Mouse (Mus musculus) ZHBTc4 (cell line): ENCODE measurements around the gene Gm20388.

ENCODE experiments used
- DNase-seq: peaks from one replicate; pipeline ENCODE4 v3.0.0-alpha.2; 2011; ENCODE audit warnings: low read depth, low spot score

Gm20388 gene

DNA sequence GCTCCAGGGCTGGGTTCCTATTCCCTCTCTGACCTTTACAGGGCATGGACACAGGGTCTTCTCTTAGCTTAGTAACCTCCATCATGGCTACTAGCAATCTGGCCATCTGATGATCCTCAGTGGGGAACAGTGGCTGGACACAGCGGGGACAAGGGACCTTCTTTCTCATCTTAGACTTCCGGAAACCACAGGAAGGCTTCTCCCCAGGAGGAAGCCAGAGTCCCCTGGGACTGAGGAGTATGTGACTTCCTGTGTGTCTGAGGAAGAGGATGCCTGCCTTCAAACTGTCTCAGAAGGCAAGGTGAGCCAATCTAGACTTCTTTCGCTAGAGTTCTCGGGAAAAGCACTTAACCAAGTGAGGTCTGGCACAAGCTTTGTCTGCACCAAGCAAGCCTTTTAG, 789.4 kb downstream of the Gm20388 start:
- no peak for DNase-seq

DNA sequence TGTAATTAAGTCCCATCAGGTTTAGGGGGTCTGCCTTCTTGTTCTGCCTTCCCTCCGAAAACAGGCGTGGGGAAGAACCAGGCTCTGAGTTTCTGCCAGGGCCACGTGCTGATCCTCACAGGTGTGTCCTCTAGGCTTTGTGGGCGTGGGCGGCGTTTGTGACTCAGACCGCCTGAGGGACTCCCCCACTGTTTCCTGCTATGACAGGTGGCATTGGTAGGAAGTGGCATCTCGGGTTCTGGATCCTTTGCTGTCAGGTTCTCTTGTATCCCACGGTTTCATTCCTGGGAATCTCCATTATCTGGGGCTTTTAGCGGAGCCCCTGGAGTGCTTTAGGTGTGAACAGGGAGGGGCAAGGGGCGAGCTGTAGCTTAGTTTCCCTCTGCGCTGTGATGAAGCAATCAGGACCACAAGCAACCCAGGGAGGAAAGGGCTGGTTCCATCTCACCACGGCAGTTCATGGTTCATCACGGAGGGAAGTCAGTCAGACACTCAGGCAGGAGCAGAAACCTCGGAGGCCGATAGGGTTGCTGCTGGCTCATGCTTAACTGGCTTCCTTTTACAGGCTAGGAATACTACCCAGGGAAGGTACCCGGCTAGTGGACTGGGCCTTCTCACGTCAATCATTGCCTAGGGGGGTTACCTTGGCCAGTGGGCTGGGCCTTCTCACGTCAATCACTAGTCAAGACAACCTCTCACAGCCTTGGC, 791.3 kb downstream of the Gm20388 start:
- no peak for DNase-seq

DNA sequence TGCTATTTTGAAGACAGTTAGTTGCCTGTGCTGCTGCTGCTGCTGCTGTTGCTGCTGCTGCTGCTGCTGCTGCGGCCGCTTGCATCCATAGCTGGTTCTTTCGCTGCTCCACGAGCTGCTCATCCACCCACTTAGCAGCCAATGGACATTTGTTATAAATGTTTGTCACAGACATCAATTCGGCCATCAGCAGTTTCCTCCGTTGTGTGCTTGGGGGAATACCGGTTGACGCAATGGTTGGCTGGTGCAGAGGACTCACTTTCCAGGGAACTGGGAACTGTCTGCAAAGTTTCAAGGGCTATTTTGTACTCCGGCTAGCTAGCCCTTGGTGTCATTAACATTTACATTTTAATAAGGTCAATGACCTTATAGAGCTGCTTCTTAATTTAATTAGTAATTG, 793.6 kb downstream of the Gm20388 start:
- DNase-seq, result no peak

DNA sequence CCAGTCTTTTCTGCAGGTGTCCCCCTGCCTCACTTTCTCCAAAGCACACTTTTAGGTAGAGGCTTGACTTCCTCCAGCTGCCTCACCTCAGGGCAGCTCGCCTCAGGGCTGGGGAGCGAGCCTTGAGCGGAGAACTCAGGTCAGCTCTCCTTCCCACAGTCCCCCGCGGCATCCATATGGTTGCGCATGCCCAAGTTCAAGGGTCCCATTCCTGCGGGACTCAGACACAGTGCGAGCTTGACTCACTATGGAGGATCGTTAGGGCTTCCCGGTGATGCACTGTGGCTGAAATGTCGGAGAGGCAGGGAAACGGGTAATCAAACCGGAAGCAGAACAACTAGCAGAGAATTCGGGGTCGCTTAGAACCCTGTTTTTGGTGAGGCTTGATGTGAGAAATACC, 794.5 kb downstream of the Gm20388 start:
- DNase-seq, result peak; percentile 44

DNA sequence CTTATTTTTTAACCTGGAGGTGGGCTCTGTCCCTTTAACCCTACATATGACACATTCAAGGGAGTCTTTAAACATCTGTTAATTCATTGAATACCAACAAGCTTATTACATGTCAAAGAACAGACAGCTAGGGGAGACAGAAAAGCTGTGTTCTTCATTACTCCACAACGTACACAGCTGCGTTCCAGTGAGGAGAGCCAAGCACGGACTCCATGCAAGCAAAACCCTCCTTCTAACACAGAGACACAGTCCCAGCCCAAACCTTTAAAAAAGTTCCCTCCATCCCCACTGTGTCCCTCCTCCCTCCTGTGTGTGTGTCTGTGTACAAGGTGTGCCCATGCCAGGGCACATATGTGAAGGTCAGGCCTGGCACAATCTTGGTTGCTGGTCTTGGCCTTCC, 795.6 kb downstream of the Gm20388 start:
- DNase-seq, result no peak

DNA sequence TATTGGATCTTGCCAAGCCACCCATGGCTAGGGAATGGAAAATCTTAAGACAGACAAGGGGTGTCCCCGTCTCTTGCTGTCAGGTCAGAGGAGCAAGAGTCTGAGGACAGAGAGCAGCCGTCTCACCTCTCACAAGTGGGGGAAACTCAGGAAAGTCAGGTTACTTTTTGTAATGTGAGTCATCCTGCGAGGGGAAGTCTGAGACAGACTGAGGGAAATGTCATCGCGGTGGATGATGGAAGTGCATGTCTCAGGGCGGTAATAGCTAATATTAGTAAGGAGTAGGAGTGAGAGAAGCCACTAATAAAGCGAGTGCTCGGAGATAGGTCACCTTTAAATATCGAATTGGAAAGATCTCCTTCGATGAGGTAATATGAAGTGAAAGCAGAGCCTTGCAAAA, 798.5 kb downstream of the Gm20388 start:
- DNase-seq, result no peak

DNA sequence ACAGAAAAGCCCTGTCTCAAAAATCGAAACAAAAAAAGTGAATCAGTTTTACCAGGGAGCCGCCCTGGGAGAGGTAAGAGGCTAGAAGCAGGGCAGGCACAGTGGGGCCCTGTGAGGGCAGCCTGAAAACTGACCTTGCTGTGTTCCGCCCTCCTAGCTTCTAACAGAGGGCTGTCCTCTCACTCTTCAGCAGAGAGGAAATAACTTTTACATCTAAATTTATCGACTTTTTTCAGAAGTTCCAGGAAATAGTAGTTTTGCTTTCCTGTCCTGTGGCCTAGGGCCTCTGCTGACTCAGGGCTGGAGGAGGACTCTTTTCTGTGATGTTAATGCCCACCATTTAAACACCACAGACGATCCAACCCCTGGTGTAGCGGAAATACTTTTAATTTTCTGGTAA, 804.6 kb downstream of the Gm20388 start:
- DNase-seq, result no peak

DNA sequence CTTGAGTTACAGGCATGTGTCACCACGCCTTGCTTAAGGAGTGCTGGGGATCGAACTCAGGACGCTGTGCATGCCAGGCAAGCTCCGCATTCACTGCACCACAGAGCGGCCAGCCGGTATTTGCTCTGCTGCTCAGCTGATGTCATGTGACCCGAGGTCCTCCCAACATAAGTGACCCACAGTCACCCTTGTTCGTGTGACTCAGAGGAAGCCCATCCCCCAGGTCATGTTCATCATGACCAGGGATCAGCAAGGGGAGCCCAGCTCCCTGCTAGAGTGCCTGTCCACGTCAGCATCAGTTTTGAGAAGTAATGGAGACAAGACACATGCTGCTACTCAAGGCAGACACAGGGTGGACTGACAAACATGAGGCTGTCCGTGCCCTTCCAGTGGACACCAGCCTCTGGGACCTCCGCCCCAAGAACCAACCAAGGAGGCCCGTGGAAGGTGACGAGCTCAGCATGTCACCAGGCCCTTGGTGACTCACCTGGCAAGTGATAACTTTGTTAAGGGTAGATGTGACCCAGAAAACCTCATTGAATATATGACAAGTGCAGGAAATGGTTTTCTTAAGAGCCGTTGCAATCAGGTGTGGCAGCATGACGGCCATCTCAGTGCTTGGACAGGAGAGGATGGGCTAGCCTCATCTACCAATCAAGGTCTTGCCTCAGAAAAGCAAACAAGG, 805.5 kb downstream of the Gm20388 start:
- no peak for DNase-seq

DNA sequence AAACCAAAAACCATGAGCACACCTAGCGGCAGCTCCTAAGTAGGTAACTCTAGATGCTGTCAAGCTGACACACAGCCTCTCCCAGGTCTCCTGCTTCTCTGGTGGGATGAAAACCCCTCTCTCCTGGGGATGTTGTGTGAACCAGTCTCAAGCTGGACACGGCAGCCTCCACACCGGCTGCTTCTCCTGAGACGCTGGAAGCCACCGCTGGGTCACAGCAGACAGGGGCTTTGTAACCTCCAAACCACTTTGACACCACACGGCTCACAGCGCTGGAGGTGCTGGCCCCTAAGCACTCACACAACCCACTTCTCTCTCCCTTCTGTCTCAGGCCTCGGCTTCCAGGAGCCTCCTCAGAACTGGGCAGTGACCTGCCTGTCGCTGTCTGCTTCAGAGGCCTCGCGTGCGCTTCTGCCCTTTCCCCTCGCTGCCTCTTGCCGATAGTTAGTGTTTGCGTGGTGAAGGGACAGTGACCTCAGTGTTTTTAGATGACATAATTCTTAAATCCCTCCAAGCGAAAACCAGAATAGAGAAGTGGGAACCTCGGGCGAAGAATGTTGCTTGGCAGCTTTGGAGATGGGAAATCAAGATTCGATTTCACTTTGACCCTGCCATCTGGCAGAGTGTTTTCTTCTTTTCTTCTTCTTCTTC, 809.1 kb downstream of the Gm20388 start:
- DNase-seq, result no peak

DNA sequence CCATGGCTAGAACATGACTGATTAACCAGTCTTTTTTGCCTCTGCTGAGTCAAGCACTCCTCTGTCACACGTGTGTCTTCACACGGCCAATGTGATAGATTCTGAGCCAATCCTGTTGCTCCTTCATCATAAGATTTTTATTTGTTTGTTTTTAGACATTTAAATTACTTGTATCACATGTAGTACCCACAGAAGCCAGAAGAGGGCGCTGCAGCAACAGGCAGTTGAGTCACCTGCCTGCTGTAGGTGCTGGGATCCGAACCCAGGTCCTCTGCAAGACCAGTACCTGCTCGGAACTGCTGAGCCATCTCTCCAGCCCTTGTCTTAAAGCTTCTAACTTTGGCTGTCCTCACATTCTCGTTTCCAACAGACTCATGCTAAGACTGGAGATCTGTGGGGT, 812.4 kb downstream of the Gm20388 start:
- DNase-seq, result peak; percentile 64

DNA sequence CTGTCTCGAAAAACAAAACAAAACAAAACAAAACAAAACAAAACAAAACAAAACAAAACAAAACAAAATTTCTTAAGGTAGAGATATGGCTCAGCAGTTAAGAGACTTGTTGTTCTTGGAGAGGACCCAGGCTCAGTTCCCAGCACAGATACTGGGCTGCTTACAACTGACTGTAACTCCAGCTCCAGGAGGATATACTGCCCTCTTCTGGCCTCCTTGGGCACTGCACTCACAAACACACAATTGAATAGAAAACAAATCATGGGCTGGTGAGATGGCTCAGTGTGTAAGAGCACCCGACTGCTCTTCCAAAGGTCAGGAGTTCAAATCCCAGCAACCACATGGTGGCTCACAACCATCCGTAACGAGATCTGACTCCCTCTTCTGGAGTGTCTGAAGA, 813.5 kb downstream of the Gm20388 start:
- DNase-seq, result peak; percentile 78

DNA sequence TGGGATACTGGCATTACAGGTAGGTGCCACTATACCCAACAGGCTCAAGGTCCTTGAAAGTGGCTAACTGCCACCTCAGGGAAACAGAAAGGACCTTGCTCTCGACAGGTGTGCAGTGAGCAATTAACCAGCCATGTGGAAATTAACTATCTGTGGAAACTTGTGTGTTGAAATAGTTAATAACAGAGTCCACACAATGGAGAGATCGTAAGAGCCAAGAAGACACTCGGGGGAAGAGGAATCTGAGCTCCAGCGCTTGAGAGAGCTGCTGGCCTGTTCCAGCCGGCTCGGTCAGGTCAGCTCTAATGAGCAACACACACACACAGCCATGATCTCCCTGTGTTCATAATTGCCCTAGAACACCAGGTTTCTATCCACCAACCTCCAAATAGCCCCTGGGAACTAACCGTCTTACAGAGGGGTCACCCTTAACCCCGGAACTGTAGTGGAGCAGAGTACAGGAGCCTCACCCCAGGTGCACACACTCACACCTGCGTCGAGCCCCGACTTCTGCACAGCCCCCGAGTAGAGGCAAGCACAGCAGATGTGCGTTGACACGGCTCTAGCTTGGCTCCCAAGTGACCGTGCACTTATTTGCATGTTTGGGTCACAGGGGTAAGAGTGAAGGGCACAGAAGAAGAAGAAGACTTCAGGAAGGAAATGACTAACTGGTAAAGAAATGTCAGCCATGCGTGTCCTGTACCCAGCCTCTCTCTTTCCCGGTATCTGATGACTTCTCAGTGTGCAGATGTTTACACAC, 814.4 kb downstream of the Gm20388 start:
- DNase-seq, result no peak

DNA sequence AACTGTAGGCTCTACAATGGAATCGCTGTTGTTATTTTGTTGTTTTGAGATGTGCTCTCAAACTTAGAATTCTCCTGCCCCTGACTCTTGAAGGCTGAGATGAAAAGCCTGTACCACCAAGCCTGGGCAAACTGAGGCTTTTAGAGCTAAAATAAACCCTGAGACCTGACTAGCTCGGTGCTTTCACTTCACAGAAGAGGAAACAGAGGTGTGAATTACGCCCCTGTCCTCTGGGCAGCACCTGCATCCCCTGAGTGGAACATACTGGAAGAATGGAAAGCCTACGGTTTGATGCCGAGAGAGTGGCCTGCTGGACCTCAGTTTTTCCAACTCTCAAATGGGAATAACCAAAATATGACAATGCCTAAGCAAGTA, 814.9 kb downstream of the Gm20388 start:
- DNase-seq, result no peak

DNA sequence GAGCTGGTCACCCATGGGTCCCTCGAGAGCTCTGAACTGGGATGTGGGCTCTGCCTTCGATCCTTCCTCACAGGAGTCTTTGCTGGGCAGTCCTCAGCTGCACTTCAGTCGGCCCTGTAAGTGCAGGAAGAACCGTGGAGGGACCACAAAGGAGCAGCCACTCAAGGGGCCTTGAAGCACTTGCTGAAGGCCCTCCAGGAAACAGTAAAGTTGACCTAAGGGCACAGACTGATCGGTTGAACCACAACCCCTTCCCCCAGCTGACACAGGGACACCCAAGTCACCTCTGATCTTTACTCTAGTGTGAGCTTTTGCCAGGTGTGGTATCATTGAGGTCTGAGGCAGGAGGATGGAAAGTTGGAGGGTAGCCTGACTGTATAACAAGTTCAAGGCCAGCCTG, 815.4 kb downstream of the Gm20388 start:
- no peak for DNase-seq

DNA sequence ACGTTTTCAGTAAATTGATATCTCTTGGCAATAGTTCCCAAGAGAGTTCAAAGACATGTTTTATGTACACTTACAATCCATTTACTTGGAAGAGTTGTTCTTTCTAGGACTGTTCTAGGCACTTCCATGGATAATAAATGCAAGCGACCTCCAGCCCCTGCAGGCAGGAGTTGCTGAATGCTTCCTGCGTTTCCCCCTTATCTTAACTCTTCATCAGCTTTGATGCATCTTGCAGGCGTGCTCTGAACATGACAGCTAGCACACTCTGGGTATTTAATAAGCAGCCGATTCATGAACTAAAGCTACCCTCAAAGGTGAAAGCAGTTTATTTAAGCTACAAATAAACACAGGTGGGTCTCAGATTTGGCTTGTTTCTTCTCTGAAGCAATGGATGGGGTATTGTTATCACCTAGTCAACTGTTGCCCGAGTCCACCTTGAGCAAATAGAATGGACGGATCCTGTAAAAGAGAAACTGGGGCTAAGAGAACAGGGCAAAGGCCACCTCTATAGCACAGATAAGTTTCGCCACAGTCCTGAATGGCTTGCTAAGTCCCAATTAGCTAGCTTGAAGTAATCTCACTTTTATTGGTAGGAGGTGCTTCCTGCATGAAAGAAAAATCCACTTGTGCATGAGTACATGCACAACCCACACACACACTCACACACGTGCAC, 818.0 kb downstream of the Gm20388 start:
- no peak for DNase-seq

DNA sequence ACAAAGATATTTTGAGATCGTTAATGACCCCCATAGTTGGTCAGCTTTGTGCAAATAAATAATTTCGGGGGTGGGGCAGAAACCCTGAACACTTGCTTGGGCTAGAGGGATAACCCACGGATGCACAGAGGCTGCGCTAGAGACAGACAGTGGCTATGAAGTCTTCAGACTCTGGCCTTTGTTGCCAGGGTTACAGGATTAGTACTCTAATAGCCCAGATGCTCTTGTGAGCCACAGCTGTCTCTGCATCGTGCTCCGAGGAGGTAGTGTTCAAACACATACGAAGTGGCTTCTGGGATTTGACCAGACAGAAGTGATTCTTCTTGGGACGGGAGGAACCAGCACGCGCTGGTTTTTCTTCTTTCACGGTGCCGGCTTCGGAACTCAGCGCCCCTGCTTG, 820.9 kb downstream of the Gm20388 start:
- DNase-seq, result peak; percentile 56

DNA sequence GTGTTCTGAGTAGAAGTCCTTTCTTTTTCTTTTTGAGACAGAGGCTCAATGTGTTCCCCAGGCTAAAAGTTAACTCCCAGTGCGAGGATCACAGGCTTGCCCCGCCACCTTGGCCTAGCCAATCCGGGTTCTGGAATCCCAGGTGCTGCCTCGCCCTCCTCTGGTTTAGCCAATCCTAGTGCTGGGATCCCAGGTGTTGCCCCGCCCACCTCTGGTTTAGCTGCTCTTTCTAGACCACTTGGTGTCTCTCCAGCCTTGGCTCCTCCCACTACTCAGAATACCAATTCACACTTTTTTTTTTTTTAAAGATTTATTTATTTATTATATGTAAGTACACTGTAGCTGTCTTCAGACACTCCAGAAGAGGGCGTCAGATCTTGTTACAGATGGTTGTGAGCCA, 821.4 kb downstream of the Gm20388 start:
- DNase-seq, result peak; percentile 93

DNA sequence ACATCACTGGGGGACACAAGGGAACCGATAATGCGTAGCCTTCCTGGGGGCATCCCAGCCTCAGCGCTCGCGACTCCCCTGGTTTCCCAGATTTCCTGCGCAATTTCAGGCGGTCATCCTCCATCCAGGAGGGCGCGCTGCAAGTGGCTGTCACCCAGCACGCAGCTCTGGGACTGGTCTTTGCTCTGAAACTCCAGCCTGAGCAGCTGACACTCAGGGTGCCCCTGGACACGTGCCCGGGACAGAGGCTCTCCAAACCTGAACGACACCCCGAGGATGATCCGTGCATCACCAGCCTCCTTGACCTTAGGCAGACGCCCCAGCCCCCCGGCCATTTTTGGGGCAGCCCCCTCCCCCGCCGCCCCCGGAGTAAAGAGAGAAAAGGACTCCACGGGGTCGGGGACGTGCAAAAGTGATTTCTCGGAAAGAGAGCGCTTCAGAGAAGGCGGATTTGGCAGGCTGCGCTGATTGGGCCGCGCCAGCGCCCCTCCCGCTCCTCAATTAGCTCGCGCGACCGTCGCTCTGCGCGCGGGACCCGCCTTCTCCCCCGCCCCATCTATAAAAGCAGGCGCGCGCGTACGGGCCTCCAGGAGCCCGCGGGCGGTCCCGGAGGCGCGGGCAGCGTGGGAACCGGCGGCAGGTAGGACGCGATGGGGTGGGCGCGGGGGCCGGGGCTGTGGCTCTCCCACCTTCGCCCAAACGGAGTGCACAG, 825.3 kb downstream of the Gm20388 start, which contains the start of gene Irf8:
Irf8 (plus strand) TSS at position 589 of the 712 bp plus-strand sequence.
- peak; percentile 92 for DNase-seq

DNA sequence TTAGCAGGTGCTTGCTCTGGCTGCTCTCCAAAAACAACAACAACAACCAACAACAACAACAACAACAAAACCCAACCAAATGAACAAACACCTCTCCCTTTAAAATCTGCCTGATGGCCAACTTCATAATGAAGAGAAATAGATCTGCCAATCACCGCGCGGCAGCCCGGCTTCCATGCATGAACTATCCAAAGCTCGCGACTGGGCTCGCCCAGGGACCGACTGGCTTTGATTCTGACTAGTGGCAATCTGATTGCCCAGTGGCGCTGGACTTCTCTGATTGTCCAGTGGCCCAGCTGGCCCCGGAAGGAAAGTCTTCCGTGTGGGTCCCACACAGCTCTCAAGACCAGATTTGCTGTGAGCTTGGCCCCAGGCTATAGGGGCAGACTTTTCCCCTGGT, 825.8 kb downstream of the Gm20388 start:
- DNase-seq, result no peak

DNA sequence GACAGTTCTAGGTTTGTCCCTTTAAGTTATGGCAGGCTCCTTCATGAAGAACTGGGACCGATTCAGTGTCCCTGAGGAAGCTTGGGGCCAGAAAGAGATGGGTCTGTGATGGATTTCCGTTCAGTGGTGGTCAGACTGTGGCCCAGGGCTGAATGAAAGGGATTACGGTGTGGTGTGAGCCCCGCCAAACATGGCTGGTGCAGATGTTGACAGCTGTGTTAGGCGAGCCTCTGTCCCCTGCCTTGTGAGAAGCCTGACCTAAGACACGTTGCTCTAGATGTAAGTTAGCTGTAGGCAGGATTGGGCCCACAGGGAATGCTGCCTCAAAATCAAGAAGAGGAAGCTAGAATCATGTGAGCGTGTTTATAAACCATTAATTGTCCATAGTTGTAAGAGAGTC, 826.5 kb downstream of the Gm20388 start:
- no peak for DNase-seq

DNA sequence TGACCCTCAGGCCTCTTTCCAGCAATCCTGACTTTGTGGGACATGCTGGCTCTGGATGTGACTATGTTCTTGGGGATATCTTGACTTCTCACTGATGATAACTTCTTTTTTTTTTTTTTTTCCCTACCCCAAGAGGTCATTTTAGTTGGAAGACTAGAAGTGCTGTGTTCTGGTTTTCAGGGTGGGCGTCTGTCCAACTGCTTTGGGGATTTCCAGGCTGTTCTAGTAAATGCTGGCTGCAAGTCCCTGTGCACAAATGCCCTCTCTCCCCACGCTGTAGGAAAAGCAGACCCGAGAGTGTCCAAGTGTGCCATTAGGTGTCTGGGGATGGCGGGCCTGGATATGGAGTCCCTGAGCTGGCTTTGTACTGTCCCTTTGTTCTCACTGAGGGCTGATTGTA, 828.1 kb downstream of the Gm20388 start:
- DNase-seq, result no peak
